Mouse (Mus musculus) thymus, postnatal 10 days (tissue): Measurements from ENCODE around the gene Krtap4-2.

ENCODE experiments used
- DNase-seq, 2 experiments: peaks; one replicate each; pipeline ENCODE4 v3.0.0; 2021; ENCODE audit warnings: low spot score in 2 of 2

The Krtap4-2 gene

GRCm38 (mm10) chr11:99590981-99591380 lies 43.9 kb downstream of the Krtap4-2 start, which contains the start of gene Krtap1-3:
Krtap1-3 (minus strand) TSS chr11:99591339.
- DNase-seq: no peak

DNA sequence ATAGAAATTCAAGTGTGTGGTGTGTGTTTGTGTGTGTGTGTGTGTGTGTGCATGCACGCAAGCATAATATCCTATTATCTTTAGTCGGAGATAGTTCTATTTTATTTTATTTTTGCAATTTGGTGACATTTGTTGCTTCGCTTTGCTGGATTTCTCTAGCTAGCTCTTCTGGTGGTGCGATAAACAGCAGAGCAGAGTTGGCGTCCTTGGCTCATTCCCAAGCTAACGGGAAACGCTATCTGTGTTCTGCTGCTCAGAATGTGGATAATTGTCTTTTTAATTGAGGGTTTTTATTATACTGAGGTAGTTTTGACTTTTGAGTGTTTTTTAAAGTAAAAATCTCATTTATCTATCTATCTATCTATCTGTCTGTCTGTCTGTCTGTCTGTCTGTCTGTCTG lies 49.8 kb downstream of the Krtap4-2 start:
- DNase-seq: no peak
